Mouse (Mus musculus): ENCODE results near the gene Hs3st3b1. TPM values are rescaled to one million over a fixed set of nuclear protein-coding genes. Genes with fewer than 3 reads are reported as not detected.

Gene Hs3st3b1
- polyA plus RNA-seq, 1 experiment = not detected

DNA sequence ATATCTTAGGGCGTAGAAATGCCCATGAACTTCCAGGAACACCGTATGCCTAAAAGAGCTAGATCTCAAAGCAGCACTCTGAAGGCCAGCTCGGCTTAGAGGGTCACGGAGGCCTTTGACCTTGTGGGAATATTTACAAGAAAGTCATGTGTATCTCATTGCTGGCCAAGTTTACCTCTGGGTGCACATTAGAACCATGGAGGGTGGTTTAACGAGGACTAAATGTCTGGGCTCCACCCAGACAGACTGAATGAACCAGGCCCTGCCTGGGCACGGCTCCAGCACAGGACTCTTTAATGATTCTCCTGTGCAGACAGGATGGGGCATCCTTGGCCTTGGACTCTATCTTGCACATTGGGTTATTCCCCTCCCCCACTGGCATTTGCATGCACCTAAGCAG is 27.9 kb downstream of the Hs3st3b1 start:
- peaks cover 4% of the 10 kb centered on the region for H3K4me1 ChIP-seq (ENCODE audit: control insufficient read depth, insufficient read depth, low read length)
- no peak overlapping the region for H3K4me3 ChIP-seq (ENCODE audit: insufficient read depth, low read length)
- TF ChIP-seq CTCF (IDR thresholded peaks at IDR 0.05; ENCODE audit: low read depth, low read length) (no peak), POLR2A (IDR thresholded peaks at IDR 0.05; ENCODE audit: borderline replicate concordance, low read depth, low read length) (no peak)
- H3K27ac ChIP-seq (ENCODE audit: insufficient read depth, low read depth, low read length) = no peak overlapping the region

DNA sequence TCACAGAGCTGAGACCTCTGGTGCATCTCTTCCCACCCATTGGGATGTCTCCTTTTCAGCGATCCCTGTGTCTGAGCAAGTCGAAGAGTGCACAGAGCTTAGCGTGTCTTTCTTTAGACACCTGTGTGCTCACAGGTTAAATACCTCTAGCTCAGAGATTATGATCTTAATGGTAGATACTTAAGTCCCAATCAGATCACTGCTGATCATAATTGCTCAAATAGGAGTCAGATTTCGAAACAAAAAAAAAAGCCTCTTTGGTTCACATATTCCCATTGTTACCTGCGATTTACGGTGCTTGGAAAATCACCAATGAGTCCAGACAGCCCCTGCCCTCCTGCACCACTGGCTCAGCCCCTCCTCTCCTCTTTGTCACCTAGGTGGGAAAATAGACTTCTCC is 28.5 kb downstream of the Hs3st3b1 start:
- H3K4me3 ChIP-seq (ENCODE audit: insufficient read depth, low read length) = no peak overlapping the region
- no peaks in the 10 kb centered on the region for H3K4me1 ChIP-seq (ENCODE audit: control insufficient read depth, insufficient read depth, low read length)
- TF ChIP-seq CTCF (IDR thresholded peaks at IDR 0.05; ENCODE audit: low read depth, low read length) (no peak), POLR2A (IDR thresholded peaks at IDR 0.05; ENCODE audit: borderline replicate concordance, low read depth, low read length) (no peak)
- H3K27ac ChIP-seq (ENCODE audit: insufficient read depth, low read depth, low read length) = no peak overlapping the region

DNA sequence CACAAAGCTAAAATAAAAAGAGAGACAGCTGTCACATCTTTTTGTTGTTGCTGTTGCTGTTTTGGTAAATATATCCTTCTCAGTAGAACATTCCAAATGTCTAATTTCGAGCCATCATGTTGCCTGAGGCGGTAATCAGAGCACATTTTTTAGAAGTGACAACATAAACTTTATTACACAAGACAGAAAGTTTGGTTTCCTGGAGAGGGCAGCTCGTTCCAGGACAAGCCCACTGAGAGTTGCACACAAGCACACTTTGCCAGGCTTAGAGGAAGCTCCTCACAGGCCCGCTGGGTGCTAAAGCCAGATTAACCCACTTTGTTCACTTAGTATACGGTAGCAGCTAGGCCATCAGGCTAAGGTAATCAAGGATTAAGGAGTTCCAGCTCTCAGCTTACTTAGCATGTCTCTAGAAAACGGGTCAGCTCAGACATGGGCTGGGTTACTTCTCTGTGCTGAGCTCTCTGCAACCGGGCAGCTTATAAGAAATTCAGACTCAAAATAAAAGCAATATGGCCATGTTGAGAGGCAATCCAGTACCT is 30.5 kb downstream of the Hs3st3b1 start:
- H3K27ac ChIP-seq (ENCODE audit: insufficient read depth, low read depth, low read length) = no peak overlapping the region
- no peak overlapping the region for H3K4me3 ChIP-seq (ENCODE audit: insufficient read depth, low read length)
- TF ChIP-seq POLR2A (IDR thresholded peaks at IDR 0.05; ENCODE audit: borderline replicate concordance, low read depth, low read length) (no peak), CTCF (IDR thresholded peaks at IDR 0.05; ENCODE audit: low read depth, low read length) (no peak)
- no peaks in the 10 kb centered on the region for H3K4me1 ChIP-seq (ENCODE audit: control insufficient read depth, insufficient read depth, low read length)

DNA sequence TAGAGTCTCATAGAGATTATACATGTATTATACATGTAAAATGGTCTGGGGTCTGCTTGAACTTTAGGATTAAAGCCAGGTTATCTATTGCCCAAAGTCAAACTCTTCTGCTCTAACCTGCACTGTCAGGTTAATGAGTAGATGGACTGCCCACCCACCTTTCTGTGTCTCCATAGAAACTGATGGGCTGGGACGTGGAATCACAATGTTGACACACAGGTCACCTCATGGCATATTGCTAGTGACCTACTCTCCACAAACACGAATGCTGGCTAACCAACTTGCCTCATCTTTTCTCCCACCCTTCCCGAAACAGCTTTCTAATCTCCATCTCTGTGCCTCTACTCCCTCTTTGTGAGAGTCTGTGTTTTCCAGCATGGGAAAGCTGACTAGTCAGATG is 38.7 kb downstream of the Hs3st3b1 start:
- no peak overlapping the region for H3K27ac ChIP-seq (ENCODE audit: insufficient read depth, low read depth, low read length)
- H3K4me3 ChIP-seq (ENCODE audit: insufficient read depth, low read length) = no peak overlapping the region
- TF ChIP-seq POLR2A (IDR thresholded peaks at IDR 0.05; ENCODE audit: borderline replicate concordance, low read depth, low read length) (no peak), CTCF (IDR thresholded peaks at IDR 0.05; ENCODE audit: low read depth, low read length) (no peak)
- H3K4me1 ChIP-seq (ENCODE audit: control insufficient read depth, insufficient read depth, low read length) = no peaks in the 10 kb centered on the region

DNA sequence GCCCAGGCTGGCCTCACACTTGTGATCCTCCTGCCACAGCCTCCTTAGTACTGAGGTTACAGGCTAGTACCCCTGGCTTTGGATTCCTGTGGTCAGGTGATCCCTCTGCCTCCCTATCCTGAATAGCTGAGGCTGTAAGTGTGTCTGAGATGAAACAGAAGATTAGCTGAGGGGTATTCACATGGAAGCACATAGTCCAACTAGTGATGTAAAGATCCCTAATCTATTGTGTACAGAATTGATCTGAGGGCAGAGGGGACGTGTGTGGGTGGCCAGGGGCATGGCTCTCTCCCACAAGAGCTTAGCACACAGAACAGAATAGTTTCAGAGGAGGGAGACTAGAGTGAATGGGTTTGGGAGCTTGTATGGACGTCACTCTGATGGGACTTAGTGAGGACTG is 41.8 kb downstream of the Hs3st3b1 start:
- TF ChIP-seq POLR2A (IDR thresholded peaks at IDR 0.05; ENCODE audit: borderline replicate concordance, low read depth, low read length) = no peak
- no peak for TF ChIP-seq CTCF (IDR thresholded peaks at IDR 0.05; ENCODE audit: low read depth, low read length)
- no peaks in the 10 kb centered on the region for H3K4me1 ChIP-seq (ENCODE audit: control insufficient read depth, insufficient read depth, low read length)
- no peak overlapping the region for H3K4me3 ChIP-seq (ENCODE audit: insufficient read depth, low read length)
- no peak overlapping the region for H3K27ac ChIP-seq (ENCODE audit: insufficient read depth, low read depth, low read length)

DNA sequence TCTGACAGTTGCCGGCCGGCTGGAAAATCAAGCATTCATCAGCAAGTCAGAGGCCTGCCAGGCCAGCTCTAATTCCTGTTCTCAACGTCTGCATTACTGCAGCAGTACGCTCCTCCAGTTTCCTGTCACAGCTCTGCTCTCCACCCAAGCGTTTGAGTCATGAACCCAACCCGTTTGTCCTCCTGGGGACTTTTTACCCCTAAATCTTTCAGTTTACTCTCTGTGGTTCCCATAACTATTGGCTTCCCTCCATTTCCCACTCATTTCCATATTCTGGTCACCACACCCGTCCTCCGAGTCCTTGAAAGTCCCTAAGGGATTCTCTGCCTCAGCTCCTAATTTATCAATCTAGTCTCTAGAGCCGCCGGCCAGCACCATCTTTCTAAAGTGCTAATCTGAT is 42.8 kb downstream of the Hs3st3b1 start:
- TF ChIP-seq POLR2A (IDR thresholded peaks at IDR 0.05; ENCODE audit: borderline replicate concordance, low read depth, low read length) (no peak), CTCF (IDR thresholded peaks at IDR 0.05; ENCODE audit: low read depth, low read length) (no peak)
- Histone ChIP-seq H3K27ac (ENCODE audit: insufficient read depth, low read depth, low read length) (no peak overlapping the region), H3K4me1 (ENCODE audit: control insufficient read depth, insufficient read depth, low read length) (no peaks in the 10 kb centered on the region), H3K4me3 (ENCODE audit: insufficient read depth, low read length) (no peak overlapping the region)

DNA sequence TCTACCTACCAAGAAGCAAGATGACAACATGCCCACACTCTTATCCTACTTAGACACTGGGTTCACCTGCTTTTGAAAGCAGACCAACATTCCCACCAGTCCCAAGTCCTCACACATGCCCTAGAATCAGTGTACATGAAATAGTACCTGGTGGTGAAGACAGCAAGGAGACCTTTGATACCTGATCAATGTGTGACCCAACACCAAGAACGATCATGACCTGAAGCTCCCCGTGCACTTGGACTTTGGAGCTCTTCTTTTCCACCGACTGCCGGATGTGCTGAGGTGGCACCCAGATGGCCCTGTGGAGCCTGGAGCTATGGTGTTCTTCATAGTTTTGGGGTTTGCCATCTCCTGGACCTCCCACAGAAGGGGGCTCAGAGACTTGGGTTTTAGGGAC is 43.5 kb downstream of the Hs3st3b1 start:
- TF ChIP-seq POLR2A (IDR thresholded peaks at IDR 0.05; ENCODE audit: borderline replicate concordance, low read depth, low read length) (no peak), CTCF (IDR thresholded peaks at IDR 0.05; ENCODE audit: low read depth, low read length) (no peak)
- Histone ChIP-seq H3K4me3 (ENCODE audit: insufficient read depth, low read length) (no peak overlapping the region), H3K27ac (ENCODE audit: insufficient read depth, low read depth, low read length) (no peak overlapping the region), H3K4me1 (ENCODE audit: control insufficient read depth, insufficient read depth, low read length) (no peaks in the 10 kb centered on the region)

DNA sequence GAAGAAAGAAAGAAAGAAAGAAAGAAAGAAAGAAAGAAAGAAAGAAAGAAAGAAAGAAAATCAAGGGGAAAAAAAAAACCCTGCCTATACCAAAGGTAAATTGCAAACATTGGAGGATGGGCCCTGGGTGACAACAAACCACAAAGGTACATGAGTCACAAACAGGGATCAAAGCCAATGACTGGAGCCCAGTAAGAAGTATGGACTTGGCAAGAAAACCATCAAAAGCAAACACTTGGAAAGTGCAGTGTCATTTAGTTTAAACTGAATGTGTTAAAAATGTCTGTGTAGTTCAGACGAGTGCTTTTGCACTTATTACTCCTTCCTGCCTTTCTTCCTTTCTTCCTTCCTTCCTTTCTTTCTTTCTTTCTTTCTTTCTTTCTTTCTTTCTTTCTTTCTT is 59.3 kb downstream of the Hs3st3b1 start:
- TF ChIP-seq POLR2A (IDR thresholded peaks at IDR 0.05; ENCODE audit: borderline replicate concordance, low read depth, low read length) (no peak), CTCF (IDR thresholded peaks at IDR 0.05; ENCODE audit: low read depth, low read length) (no peak)
- no peak overlapping the region for H3K4me3 ChIP-seq (ENCODE audit: insufficient read depth, low read length)
- no peak overlapping the region for H3K27ac ChIP-seq (ENCODE audit: insufficient read depth, low read depth, low read length)
- no peaks in the 10 kb centered on the region for H3K4me1 ChIP-seq (ENCODE audit: control insufficient read depth, insufficient read depth, low read length)

DNA sequence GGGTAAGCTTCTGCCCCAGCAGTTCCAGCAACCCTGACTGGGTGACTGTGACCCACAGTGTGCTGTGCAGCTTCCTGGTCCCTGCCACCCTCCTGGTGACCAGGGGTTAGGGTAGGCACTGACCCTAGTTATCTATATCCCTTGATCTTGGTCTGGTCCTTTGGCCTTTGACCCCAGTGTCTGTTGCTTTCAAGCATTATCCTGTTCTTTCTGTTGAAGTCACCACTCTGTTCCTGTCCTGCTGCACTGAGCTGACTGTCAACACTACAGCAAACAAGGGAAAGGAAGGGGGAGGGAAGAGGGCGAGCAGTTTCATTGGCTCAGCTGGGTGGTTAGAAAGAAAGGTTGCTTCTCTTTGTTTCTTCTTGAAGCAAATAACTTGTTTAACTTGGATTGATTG is 60.1 kb downstream of the Hs3st3b1 start:
- Histone ChIP-seq H3K27ac (ENCODE audit: insufficient read depth, low read depth, low read length) (no peak overlapping the region), H3K4me3 (ENCODE audit: insufficient read depth, low read length) (no peak overlapping the region)
- no peak for TF ChIP-seq POLR2A (IDR thresholded peaks at IDR 0.05; ENCODE audit: borderline replicate concordance, low read depth, low read length)
- TF ChIP-seq CTCF (IDR thresholded peaks at IDR 0.05; ENCODE audit: low read depth, low read length) = no peak

DNA sequence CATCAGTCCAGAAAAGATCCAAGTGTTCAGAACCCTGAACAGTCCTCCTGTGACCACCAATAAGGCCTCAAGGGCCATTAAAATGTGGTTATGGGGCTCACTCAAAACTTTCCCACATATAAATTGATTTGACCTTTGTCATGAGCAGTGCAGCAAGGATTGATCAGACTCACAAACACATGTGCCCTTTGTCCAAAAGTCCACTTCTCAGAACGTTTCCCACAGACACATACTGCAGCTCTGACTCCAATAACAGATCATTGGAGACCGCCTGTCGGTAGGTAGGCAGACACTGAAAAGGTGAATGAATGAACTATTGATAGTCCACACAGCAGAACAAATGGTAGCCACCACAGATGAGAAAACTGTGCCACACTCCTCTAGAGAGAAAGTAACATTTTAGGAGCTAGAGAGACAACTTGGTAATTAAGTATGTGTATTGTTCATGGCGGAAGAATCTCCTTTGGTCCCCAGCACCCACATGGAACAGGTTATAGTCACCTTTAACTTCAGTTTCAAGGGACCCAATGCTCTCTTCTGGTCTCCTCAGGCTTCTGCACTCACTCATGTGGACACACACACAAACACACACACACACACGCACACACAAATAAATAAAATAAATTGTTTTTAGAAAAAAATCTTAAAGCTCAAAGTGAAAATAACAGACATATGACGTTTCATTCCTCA is 70.9 kb downstream of the Hs3st3b1 start:
- H3K4me3 ChIP-seq (ENCODE audit: insufficient read depth, low read length) = no peak overlapping the region
- no peaks in the 10 kb centered on the region for H3K4me1 ChIP-seq (ENCODE audit: control insufficient read depth, insufficient read depth, low read length)
- no peak overlapping the region for H3K27ac ChIP-seq (ENCODE audit: insufficient read depth, low read depth, low read length)
- TF ChIP-seq CTCF (IDR thresholded peaks at IDR 0.05; ENCODE audit: low read depth, low read length) = no peak
- TF ChIP-seq POLR2A (IDR thresholded peaks at IDR 0.05; ENCODE audit: borderline replicate concordance, low read depth, low read length) = no peak

More for the DNA sequence above, 60.1 kb downstream of the Hs3st3b1 start:
- no peaks in the 10 kb centered on the region for H3K4me1 ChIP-seq (ENCODE audit: control insufficient read depth, insufficient read depth, low read length)

Measured in bone marrow macrophage, adult 2 months (primary cell).